Mouse (Mus musculus) CH12.LX (cell line): ENCODE measurements around the gene Sv2c.

ENCODE experiments used
- CTCF ChIP-seq, 2 experiments: IDR thresholded peaks in 1 of 2; conservative IDR thresholded peaks in 1 of 2; 2 replicates each; pipeline ENCODE4 v1.5.1; 2011 to 2012; ENCODE audit warnings: low read depth in 2 of 2, low read length in 2 of 2, improper control_type of control experiment in 1 of 2, inconsistent platforms in 1 of 2, mild to moderate bottlenecking in 1 of 2, moderate library complexity in 1 of 2
- MAFK ChIP-seq: IDR thresholded peaks from 2 replicates; pipeline ENCODE4 v1.6.1; 2011; ENCODE audit warnings: low read length, improper control_type of control experiment; ENCODE audit not compliant: insufficient replicate concordance
- USF2 ChIP-seq: conservative IDR thresholded peaks from 2 replicates; pipeline ENCODE4 v1.6.1; 2011; ENCODE audit warnings: low read depth, low read length, improper control_type of control experiment

DNA sequence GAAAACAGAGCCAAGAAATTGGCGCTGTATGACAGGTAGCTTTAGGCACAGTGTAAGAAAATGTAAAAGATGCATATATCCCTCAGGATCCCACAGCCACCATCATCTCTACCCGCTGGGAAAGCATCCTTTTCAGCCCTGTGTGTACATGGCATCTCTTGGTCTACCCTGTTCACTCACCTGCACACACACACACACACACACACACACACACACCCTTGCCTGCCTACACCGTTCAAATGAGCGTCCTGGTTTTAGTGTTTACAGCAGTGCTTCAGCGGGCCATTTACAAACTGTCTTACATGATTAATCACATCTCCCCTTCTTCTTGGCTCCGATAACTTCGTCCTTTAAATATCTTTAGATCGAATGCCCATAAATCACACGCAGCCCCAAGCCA is 123.4 kb downstream of the Sv2c start:
- no peak for TF ChIP-seq CTCF (conservative IDR thresholded peaks at IDR 0.05 in 1 of 2, IDR thresholded peaks at IDR 0.05 in 1 of 2; ENCODE audit: low read depth in 2 of 2, low read length in 2 of 2)
- TF ChIP-seq MAFK: no peak
- TF ChIP-seq USF2: no peak
